9 mouse cellular contexts compared by ENCODE assay signal in genomic region chr4:117867823-117868222, GRCm38 (mm10). TPM values are rescaled to one million over a fixed set of nuclear protein-coding genes. Genes with fewer than 3 reads are reported as not detected.
DNase-seq lines count a peak whose midpoint lies in the region; ATAC-seq and TF ChIP-seq lines count a peak whose summit lies in the region.
"Had no signal": no experiment of that assay in that cellular context is flagged by ENCODE, and none has a peak within 500 bp of the region (broad histone marks: within the 10 kb centered on the region; RNA-seq: fewer than 3 reads in every experiment).

No protein-coding gene starts in this region.

- peak; percentile 72 for DNase-seq in left cerebral cortex, postnatal 4 days
- no peak for DNase-seq in left cerebral cortex, postnatal 36 days (ENCODE audit: low spot score in 2 of 2)
- DNase-seq in neural tube, embryonic 10.5 days (ENCODE audit: extremely low spot score, low spot score), result peak; percentile 68
- peak; percentile 35 for DNase-seq in yolk sac, embryonic 10.5 days (ENCODE audit: low spot score)

- no peak overlapping the region for H3K27ac ChIP-seq in bone marrow macrophage, adult 2 months (ENCODE audit: insufficient read depth, low read depth, low read length)
- H3K27ac ChIP-seq in forebrain, embryonic 15.5 days (replicated peaks), result no peak overlapping the region
- H3K27ac ChIP-seq in hindbrain, embryonic 13.5 days, result no peak overlapping the region
- no peak overlapping the region for H3K27ac ChIP-seq in liver, embryonic 12.5 days
- H3K27ac ChIP-seq: embryonic facial prominence, embryonic 12.5 days had no signal

- TF ChIP-seq POLR2A in bone marrow macrophage, adult 2 months (IDR thresholded peaks at IDR 0.05; ENCODE audit: borderline replicate concordance, low read depth, low read length), result no peak

- TF ChIP-seq CTCF in bone marrow macrophage, adult 2 months (IDR thresholded peaks at IDR 0.05; ENCODE audit: low read depth, low read length), result peak; percentile 36; the same call in 1 of the 2 replicates

- intact Hi-C loops in left cerebral cortex, postnatal 4 days (cut with DNase I), result loop anchor here (5.0 kb wide), 1 partner anchor 36 kb away; the partner anchor contains the start of gene Slc6a9
- intact Hi-C loops in left cerebral cortex, postnatal 36 days (cut with DNase I), result no loop called here

- no peak; the same call in 1 of the 2 replicates for ATAC-seq in forebrain, embryonic 15.5 days (replicated peaks)
- ATAC-seq in hindbrain, embryonic 13.5 days (ENCODE audit: low FRiP score), result no peak; the same call in 1 of the 2 replicates
- ATAC-seq in liver, embryonic 12.5 days, result no peak

- no peaks in the 10 kb centered on the region for H3K9me3 ChIP-seq in forebrain, embryonic 15.5 days
- no peaks in the 10 kb centered on the region for H3K9me3 ChIP-seq in hindbrain, embryonic 13.5 days
- no peaks in the 10 kb centered on the region for H3K9me3 ChIP-seq in liver, embryonic 12.5 days (replicated peaks)
- H3K9me3 ChIP-seq: embryonic facial prominence, embryonic 12.5 days had no signal

- H3K9ac ChIP-seq in forebrain, embryonic 15.5 days (replicated peaks), result 0 out of 2 replicates have a peak overlapping the region, but pooled peaks have one; percentile 31
- peak overlapping the region; percentile 49; the same call in 1 of the 2 replicates for H3K9ac ChIP-seq in hindbrain, embryonic 13.5 days
- no peak overlapping the region for H3K9ac ChIP-seq in liver, embryonic 12.5 days
- H3K9ac ChIP-seq: embryonic facial prominence, embryonic 12.5 days had no signal

- H3K27me3 ChIP-seq in forebrain, embryonic 15.5 days, result no peaks in the 10 kb centered on the region
- H3K27me3 ChIP-seq in hindbrain, embryonic 13.5 days, result peaks cover 4% of the 10 kb centered on the region; the same call in 1 of the 2 replicates
- H3K27me3 ChIP-seq in liver, embryonic 12.5 days (replicated peaks), result peaks cover 20% of the 10 kb centered on the region; the same call in 1 of the 2 replicates
- H3K27me3 ChIP-seq: embryonic facial prominence, embryonic 12.5 days had no signal

- WGBS in forebrain, embryonic 15.5 days, result 15% methylated on average over 24 of the region's 24 CpGs
- WGBS in hindbrain, embryonic 13.5 days, result 18% methylated on average over 24 of the region's 24 CpGs
- 23% methylated on average over 24 of the region's 24 CpGs for WGBS in liver, embryonic 12.5 days (ENCODE audit: insufficient replicate concordance)

- peaks cover 2% of the 10 kb centered on the region; the same call in 1 of the 2 replicates for H3K36me3 ChIP-seq in forebrain, embryonic 15.5 days
- peaks cover 5% of the 10 kb centered on the region; the same call in 1 of the 2 replicates for H3K36me3 ChIP-seq in hindbrain, embryonic 13.5 days
- H3K36me3 ChIP-seq in liver, embryonic 12.5 days, result peaks cover 78% of the 10 kb centered on the region

- peak overlapping the region; percentile 27; the same call in 1 of the 2 replicates for H3K4me2 ChIP-seq in forebrain, embryonic 15.5 days (replicated peaks)
- no peak overlapping the region for H3K4me2 ChIP-seq in hindbrain, embryonic 13.5 days
- H3K4me2 ChIP-seq in liver, embryonic 12.5 days, result peak overlapping the region; percentile 35
- H3K4me2 ChIP-seq: embryonic facial prominence, embryonic 12.5 days had no signal

- H3K4me1 ChIP-seq in bone marrow macrophage, adult 2 months (ENCODE audit: control insufficient read depth, insufficient read depth, low read length), result no peaks in the 10 kb centered on the region
- peaks cover 18% of the 10 kb centered on the region for H3K4me1 ChIP-seq in forebrain, embryonic 15.5 days
- H3K4me1 ChIP-seq in hindbrain, embryonic 13.5 days (replicated peaks), result peaks cover 46% of the 10 kb centered on the region
- H3K4me1 ChIP-seq in liver, embryonic 12.5 days, result peaks cover 73% of the 10 kb centered on the region

- no peak overlapping the region for H3K4me3 ChIP-seq in bone marrow macrophage, adult 2 months (ENCODE audit: insufficient read depth, low read length)
- no peak overlapping the region for H3K4me3 ChIP-seq in forebrain, embryonic 15.5 days
- H3K4me3 ChIP-seq in hindbrain, embryonic 13.5 days, result no peak overlapping the region
- no peak overlapping the region for H3K4me3 ChIP-seq in liver, embryonic 12.5 days
- H3K4me3 ChIP-seq: embryonic facial prominence, embryonic 12.5 days had no signal

RNA-seq across cellular contexts. Expression of gene Ccdc24, which starts 4.5 kb away (rescaled TPM):
- 1 to 10 TPM; 6.0 to 8.2 TPM for total RNA-seq in left cerebral cortex, postnatal 4 days (2021)
- 1 to 10 TPM in 1 of 2 experiments, under 1 TPM in 1; 0.79 to 1.2 TPM for total RNA-seq in left cerebral cortex, postnatal 36 days (2021)
- polyA plus RNA-seq in bone marrow macrophage, adult 2 months (2012; ENCODE audit: insufficient read depth, insufficient read length, missing spikeins), result not detected in 2 replicates
- 1.1 and 1.7 TPM in 2 replicates for polyA plus RNA-seq in forebrain, embryonic 15.5 days (2015; fragmentation: Nextera tagmentation; extraction: Ambion mirVana)
- polyA plus RNA-seq in hindbrain, embryonic 13.5 days (2015; fragmentation: Nextera tagmentation; extraction: Ambion mirVana), result 1.6 and 2.8 TPM in 2 replicates
- polyA plus RNA-seq in liver, embryonic 12.5 days (2016; fragmentation: Nextera tagmentation; extraction: Ambion mirVana), result 1.7 and 2.0 TPM in 2 replicates

RNA-seq across cellular contexts. Expression of gene B4galt2, which starts 15.5 kb away (rescaled TPM):
- 100 to 1,000 TPM; 168 to 172 TPM for total RNA-seq in left cerebral cortex, postnatal 4 days (2021)
- 100 to 1,000 TPM in 1 of 2 experiments, 10 to 100 TPM in 1; 95.6 to 107 TPM for total RNA-seq in left cerebral cortex, postnatal 36 days (2021)
- 0.32 TPM in 1 of 2 replicates, not detected in the other for polyA plus RNA-seq in bone marrow macrophage, adult 2 months (2012; ENCODE audit: insufficient read depth, insufficient read length, missing spikeins)
- polyA plus RNA-seq in forebrain, embryonic 15.5 days (2015; fragmentation: Nextera tagmentation; extraction: Ambion mirVana), result 45.2 and 52.6 TPM in 2 replicates
- 45.2 and 45.4 TPM in 2 replicates for polyA plus RNA-seq in hindbrain, embryonic 13.5 days (2015; fragmentation: Nextera tagmentation; extraction: Ambion mirVana)
- 5.2 and 5.7 TPM in 2 replicates for polyA plus RNA-seq in liver, embryonic 12.5 days (2016; fragmentation: Nextera tagmentation; extraction: Ambion mirVana)

RNA-seq across cellular contexts. Expression of gene Atp6v0b, which starts 19.3 kb away (rescaled TPM):
- total RNA-seq in left cerebral cortex, postnatal 4 days (2021), result 100 to 1,000 TPM; 306 to 331 TPM
- total RNA-seq in left cerebral cortex, postnatal 36 days (2021), result 100 to 1,000 TPM; 432 to 445 TPM
- polyA plus RNA-seq in bone marrow macrophage, adult 2 months (2012; ENCODE audit: insufficient read depth, insufficient read length, missing spikeins), result 712 and 757 TPM in 2 replicates
- 460 and 461 TPM in 2 replicates for polyA plus RNA-seq in forebrain, embryonic 15.5 days (2015; fragmentation: Nextera tagmentation; extraction: Ambion mirVana)
- 485 and 492 TPM in 2 replicates for polyA plus RNA-seq in hindbrain, embryonic 13.5 days (2015; fragmentation: Nextera tagmentation; extraction: Ambion mirVana)
- 180 and 198 TPM in 2 replicates for polyA plus RNA-seq in liver, embryonic 12.5 days (2016; fragmentation: Nextera tagmentation; extraction: Ambion mirVana)

RNA-seq across cellular contexts. Expression of gene Dph2, which starts 24.0 kb away (rescaled TPM):
- 10 to 100 TPM; 12.9 to 15.1 TPM for total RNA-seq in left cerebral cortex, postnatal 4 days (2021)
- 10 to 100 TPM in 1 of 2 experiments, 1 to 10 TPM in 1; 6.6 to 10.8 TPM for total RNA-seq in left cerebral cortex, postnatal 36 days (2021)
- 4.0 and 5.1 TPM in 2 replicates for polyA plus RNA-seq in bone marrow macrophage, adult 2 months (2012; ENCODE audit: insufficient read depth, insufficient read length, missing spikeins)
- polyA plus RNA-seq in forebrain, embryonic 15.5 days (2015; fragmentation: Nextera tagmentation; extraction: Ambion mirVana), result 26.8 and 29.4 TPM in 2 replicates
- polyA plus RNA-seq in hindbrain, embryonic 13.5 days (2015; fragmentation: Nextera tagmentation; extraction: Ambion mirVana), result 24.0 and 24.8 TPM in 2 replicates
- 15.5 and 15.8 TPM in 2 replicates for polyA plus RNA-seq in liver, embryonic 12.5 days (2016; fragmentation: Nextera tagmentation; extraction: Ambion mirVana)

RNA-seq across cellular contexts. Expression of gene Slc6a9, which starts 33.5 kb away (rescaled TPM):
- 10 to 100 TPM; 33.4 to 34.1 TPM for total RNA-seq in left cerebral cortex, postnatal 4 days (2021)
- 10 to 100 TPM; 38.1 to 40.4 TPM for total RNA-seq in left cerebral cortex, postnatal 36 days (2021)
- 0.33 and 2.2 TPM in 2 replicates for polyA plus RNA-seq in bone marrow macrophage, adult 2 months (2012; ENCODE audit: insufficient read depth, insufficient read length, missing spikeins)
- polyA plus RNA-seq in forebrain, embryonic 15.5 days (2015; fragmentation: Nextera tagmentation; extraction: Ambion mirVana), result 9.0 and 11.3 TPM in 2 replicates
- polyA plus RNA-seq in hindbrain, embryonic 13.5 days (2015; fragmentation: Nextera tagmentation; extraction: Ambion mirVana), result 22.8 and 27.7 TPM in 2 replicates
- polyA plus RNA-seq in liver, embryonic 12.5 days (2016; fragmentation: Nextera tagmentation; extraction: Ambion mirVana), result 52.8 and 57.8 TPM in 2 replicates

Comparison
In these comparisons a context has a peak if more than half of its experiments do, and no peak if none do; other contexts are left out.
1. DNase-seq: peak in left cerebral cortex, postnatal 4 days (single experiment), neural tube, embryonic 10.5 days (single experiment) and yolk sac, embryonic 10.5 days (single experiment); none in left cerebral cortex, postnatal 36 days (0 of 2).